Mouse (Mus musculus) hindbrain, embryonic 11.5 days (tissue): ENCODE data around the gene Fam198a. TPM values are rescaled to one million over a fixed set of nuclear protein-coding genes. Genes with fewer than 3 reads are reported as not detected.
A peak's percentile ranks its signal among the peaks of the same experiment; 100 is the strongest.

ENCODE experiments used
- ATAC-seq: fragments of 200-750 bp; cut with Nextera tagmentation; 2 replicates; pipeline ENCODE4 v1.8.0; 2017; ENCODE audit warnings: mild to moderate bottlenecking, moderate TSS enrichment, moderate library complexity; ENCODE audit not compliant: low FRiP score
- DNase-seq: peaks from one replicate; pipeline ENCODE4 v3.0.0-alpha.2; 2015; ENCODE audit warnings: low spot score
- H3K27ac ChIP-seq: fragments of 300-500 bp; sonication (generic); 2 replicates; pipeline ENCODE4 v1.5.1; 2014; ENCODE audit warnings: mild to moderate bottlenecking, low read depth, low read length
- H3K27me3 ChIP-seq: fragments of 300-500 bp; sonication (generic); 2 replicates; pipeline ENCODE4 v1.6.1; 2014; ENCODE audit warnings: mild to moderate bottlenecking, low read length, moderate library complexity, mixed read lengths; ENCODE audit not compliant: control insufficient read depth, insufficient read depth
- H3K36me3 ChIP-seq: fragments of 300-500 bp; sonication (generic); 2 replicates; pipeline ENCODE4 v1.6.1; 2014; ENCODE audit warnings: mild to moderate bottlenecking, low read length, moderate library complexity, mixed read lengths; ENCODE audit not compliant: control insufficient read depth, insufficient read depth
- H3K4me1 ChIP-seq: fragments of 300-500 bp; sonication (generic); replicated peaks from 2 replicates; pipeline ENCODE4 v1.6.1; 2014; ENCODE audit warnings: low read length, mixed read lengths; ENCODE audit not compliant: control insufficient read depth, insufficient read depth
- H3K4me2 ChIP-seq: fragments of 300-500 bp; sonication (generic); replicated peaks from 2 replicates; pipeline ENCODE4 v1.6.1; 2014; ENCODE audit warnings: mild to moderate bottlenecking, low read depth, low read length
- H3K4me3 ChIP-seq: fragments of 300-500 bp; sonication (generic); 2 replicates; pipeline ENCODE4 v1.5.1; 2014; ENCODE audit warnings: low read depth, low read length
- H3K9ac ChIP-seq: fragments of 300-500 bp; sonication (generic); 2 replicates; pipeline ENCODE4 v1.6.1; 2014; ENCODE audit warnings: low read depth, low read length
- H3K9me3 ChIP-seq: fragments of 300-500 bp; sonication (generic); 2 replicates; pipeline ENCODE4 v1.6.1; 2016; ENCODE audit warnings: low read length; ENCODE audit not compliant: control insufficient read depth
- WGBS: fragments of 180-500 bp; shearing (Covaris S2); extraction: QIAGEN DNeasy Blood & Tissue Kit; methylation state at CpG from one replicate; pipeline ENCODE4 v1.1.7; 2014; 5-methylcytosine and 5-hydroxymethylcytosine counted together
- polyA plus RNA-seq: library from polyadenylated mRNA; unstranded; fragments of >200 nt; fragmentation: Nextera tagmentation; extraction: Ambion mirVana; gene quantifications from 2 replicates; pipeline ENCODE4 v1.2.1, GENCODE M21; 2014

Fam198a gene
- polyA plus RNA-seq, 1 experiment from 2014 or later, result 0.46 TPM

DNA sequence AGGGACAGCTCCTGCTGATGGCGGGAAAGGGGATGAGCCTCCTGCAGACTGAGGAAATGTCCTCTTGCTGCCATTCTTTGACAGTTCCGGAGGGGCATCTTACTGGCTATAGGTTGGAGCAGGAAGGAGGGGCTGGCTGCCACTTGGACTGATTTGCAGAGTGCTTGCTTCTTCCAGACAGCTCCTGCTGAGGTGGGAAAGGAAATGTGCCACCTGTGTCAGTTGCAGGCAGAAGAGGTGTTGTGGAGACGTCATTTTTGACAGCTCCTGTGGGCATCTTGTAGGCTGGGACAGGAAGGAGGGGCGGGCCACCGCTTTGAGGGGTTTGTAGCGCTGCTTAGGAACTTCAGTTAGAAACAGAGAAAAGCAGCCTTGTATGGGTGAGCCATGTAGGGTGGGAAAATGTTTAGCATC is 13.3 kb upstream of the Fam198a start:
- peak overlapping the region; percentile 34; the same call in 1 of the 2 replicates for H3K4me3 ChIP-seq
- no peaks in the 10 kb centered on the region for H3K9me3 ChIP-seq
- H3K4me1 ChIP-seq, result no peaks in the 10 kb centered on the region
- ATAC-seq (peak; percentile 35; the same call in 1 of the 2 replicates), DNase-seq (peak; percentile 31)
- peak overlapping the region; percentile 19 for H3K4me2 ChIP-seq
- WGBS, result 62% methylated on average over 6 of the region's 6 CpGs
- no peaks in the 10 kb centered on the region for H3K27me3 ChIP-seq
- H3K27ac ChIP-seq, result peak overlapping the region; percentile 49; the same call in 1 of the 2 replicates
- H3K36me3 ChIP-seq, result no peaks in the 10 kb centered on the region
- H3K9ac ChIP-seq, result no peak overlapping the region

- Histone ChIP-seq H3K4me3 (peak overlapping the region; percentile 34), H3K4me2 (peak overlapping the region; percentile 19), H3K9me3 (no peaks in the 10 kb centered on the region), H3K4me1 (no peaks in the 10 kb centered on the region), H3K27me3 (no peaks in the 10 kb centered on the region), H3K36me3 (no peaks in the 10 kb centered on the region), H3K27ac (0 out of 2 replicates have a peak overlapping the region, but pooled peaks have one; percentile 49), H3K9ac (peak overlapping the region; percentile 25; the same call in 1 of the 2 replicates)
- 59% methylated on average over 21 of the region's 21 CpGs for WGBS
- DNase-seq, result no peak
- ATAC-seq, result peak; percentile 47; the same call in 1 of the 2 replicates
Observed at GRCm38 (mm10) chr9:121937944-121938355, 12.8 kb upstream of the Fam198a start.

GRCm38 (mm10) chr9:121943005-121943404 is 7.8 kb upstream of the Fam198a start:
- Histone ChIP-seq H3K4me1 (no peaks in the 10 kb centered on the region), H3K36me3 (no peaks in the 10 kb centered on the region), H3K9me3 (no peaks in the 10 kb centered on the region), H3K4me2 (no peak overlapping the region), H3K4me3 (no peak overlapping the region), H3K27ac (no peak overlapping the region), H3K9ac (no peak overlapping the region), H3K27me3 (no peaks in the 10 kb centered on the region)
- ATAC-seq (no peak), DNase-seq (no peak)
- WGBS, result 94% methylated on average over 3 of the region's 3 CpGs

GRCm38 (mm10) chr9:121943628-121944027 is 7.2 kb upstream of the Fam198a start:
- WGBS, result 92% methylated on average over 3 of the region's 3 CpGs
- no peaks in the 10 kb centered on the region for H3K36me3 ChIP-seq
- no peak for DNase-seq
- H3K4me3 ChIP-seq, result no peak overlapping the region
- no peak overlapping the region for H3K27ac ChIP-seq
- no peak overlapping the region for H3K9ac ChIP-seq
- no peak for ATAC-seq
- no peaks in the 10 kb centered on the region for H3K9me3 ChIP-seq
- H3K4me2 ChIP-seq, result no peak overlapping the region
- H3K27me3 ChIP-seq, result no peaks in the 10 kb centered on the region
- H3K4me1 ChIP-seq, result no peaks in the 10 kb centered on the region

DNA sequence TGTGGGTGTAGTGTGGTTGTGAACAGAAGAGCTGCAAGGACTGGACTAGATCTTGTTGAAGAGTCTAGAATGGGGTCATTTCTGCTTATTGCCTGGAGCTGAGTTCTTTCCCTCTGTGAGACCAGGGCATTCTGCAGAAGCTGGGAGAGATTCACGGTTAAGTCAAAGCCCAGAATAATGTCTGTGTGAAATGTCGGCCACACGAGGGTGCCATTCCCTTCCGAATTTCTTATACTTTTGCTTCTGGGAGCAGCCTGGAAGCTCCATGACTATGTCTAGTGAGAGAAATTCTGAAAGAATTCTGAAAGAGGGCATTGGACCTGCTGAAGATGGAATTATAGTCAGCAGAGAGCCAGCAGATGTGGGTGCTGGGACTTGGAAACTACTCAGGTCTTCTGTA is 3.0 kb upstream of the Fam198a start:
- H3K27me3 ChIP-seq, result no peaks in the 10 kb centered on the region
- WGBS, result 16% methylated on average over 4 of the region's 4 CpGs
- no peaks in the 10 kb centered on the region for H3K36me3 ChIP-seq
- no peak overlapping the region for H3K27ac ChIP-seq
- ATAC-seq, result no peak
- no peak overlapping the region for H3K4me3 ChIP-seq
- no peak overlapping the region for H3K9ac ChIP-seq
- peak; percentile 61 for DNase-seq
- H3K4me1 ChIP-seq, result no peaks in the 10 kb centered on the region; the same call in 1 of the 2 replicates
- H3K4me2 ChIP-seq, result no peak overlapping the region
- H3K9me3 ChIP-seq, result no peaks in the 10 kb centered on the region

DNA sequence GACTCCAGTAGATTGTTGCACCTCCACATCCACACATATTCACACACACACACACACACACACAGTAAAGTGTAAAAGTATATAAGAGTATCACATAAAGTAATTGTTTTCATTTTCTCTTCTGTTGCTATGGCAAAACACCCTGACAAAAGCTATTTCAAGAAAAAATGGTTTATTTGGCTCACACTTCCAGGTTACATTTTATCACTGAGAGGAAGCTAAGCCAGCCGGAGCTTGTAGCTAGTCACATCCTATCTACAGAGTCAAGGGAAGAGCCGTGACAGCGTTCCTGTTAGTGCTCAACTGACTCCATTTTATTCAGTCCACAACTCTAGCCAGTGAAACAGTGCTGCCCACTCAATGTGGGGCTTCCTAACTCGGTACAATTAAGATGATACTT is 2.4 kb upstream of the Fam198a start:
- no peak for DNase-seq
- no peaks in the 10 kb centered on the region; the same call in 1 of the 2 replicates for H3K4me1 ChIP-seq
- no peak overlapping the region for H3K9ac ChIP-seq
- no peak overlapping the region for H3K27ac ChIP-seq
- H3K4me2 ChIP-seq, result no peak overlapping the region
- no peak for ATAC-seq
- 86% methylated on average over 4 of the region's 4 CpGs for WGBS
- no peaks in the 10 kb centered on the region for H3K27me3 ChIP-seq
- no peaks in the 10 kb centered on the region for H3K36me3 ChIP-seq
- H3K9me3 ChIP-seq, result no peaks in the 10 kb centered on the region
- H3K4me3 ChIP-seq, result no peak overlapping the region

DNA sequence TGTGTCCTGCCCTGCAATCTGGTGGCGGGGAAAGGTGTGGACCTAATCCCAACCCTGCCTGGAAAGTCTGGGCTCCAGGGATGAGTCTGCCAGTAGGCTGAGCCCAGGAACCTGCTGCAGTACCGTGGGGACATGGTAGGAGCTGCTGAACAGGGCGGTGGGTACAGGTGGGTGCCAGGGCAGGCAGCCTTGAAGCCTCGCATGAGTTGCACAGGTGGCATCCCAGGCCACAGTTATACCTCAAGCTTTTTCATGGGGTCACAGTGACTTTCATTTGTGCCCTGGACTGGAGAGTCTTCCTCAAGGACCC is 281 bp downstream of the Fam198a start:
- Histone ChIP-seq H3K27me3 (no peaks in the 10 kb centered on the region), H3K9me3 (no peaks in the 10 kb centered on the region), H3K9ac (0 out of 2 replicates have a peak overlapping the region, but pooled peaks have one; percentile 15), H3K4me3 (no peak overlapping the region), H3K4me1 (no peaks in the 10 kb centered on the region; the same call in 1 of the 2 replicates), H3K36me3 (no peaks in the 10 kb centered on the region), H3K4me2 (no peak overlapping the region), H3K27ac (no peak overlapping the region)
- no peak for ATAC-seq
- 39% methylated on average over 4 of the region's 4 CpGs for WGBS
- DNase-seq, result no peak

- Histone ChIP-seq H3K9ac (no peak overlapping the region), H3K4me3 (no peak overlapping the region), H3K9me3 (no peaks in the 10 kb centered on the region), H3K27ac (no peak overlapping the region), H3K4me1 (no peaks in the 10 kb centered on the region; the same call in 1 of the 2 replicates), H3K36me3 (no peaks in the 10 kb centered on the region), H3K4me2 (no peak overlapping the region), H3K27me3 (no peaks in the 10 kb centered on the region)
- DNase-seq, result no peak
- no peak for ATAC-seq
- 88% methylated on average over 6 of the region's 6 CpGs for WGBS
Observed at GRCm38 (mm10) chr9:121952596-121952995, 1.8 kb downstream of the Fam198a start.

GRCm38 (mm10) chr9:121959966-121960635 is 9.3 kb downstream of the Fam198a start:
- Histone ChIP-seq H3K9ac (no peak overlapping the region), H3K27me3 (no peaks in the 10 kb centered on the region), H3K4me2 (no peak overlapping the region), H3K36me3 (no peaks in the 10 kb centered on the region), H3K4me1 (no peaks in the 10 kb centered on the region), H3K4me3 (no peak overlapping the region), H3K9me3 (no peaks in the 10 kb centered on the region), H3K27ac (no peak overlapping the region)
- ATAC-seq, result no peak
- 47% methylated on average over 7 of the region's 7 CpGs for WGBS
- DNase-seq, result no peak
